Mouse (Mus musculus) myocyte (in vitro differentiated cells): ENCODE measurements at regions not wholly inside any gene's neighbourhood (a gene's known extent, or its start where the extent isn't known, plus 50 kb on each side); places are given as distances from the start of the nearest gene placed in this dataset.

Source experiments
- CEBPB ChIP-seq: IDR thresholded peaks from 2 replicates; pipeline ENCODE4 v1.6.1; 2011; ENCODE audit warnings: mild to moderate bottlenecking, moderate library complexity; ENCODE audit not compliant: poor library complexity, insufficient read depth, severe bottlenecking
- E2F4 ChIP-seq: IDR thresholded peaks from one replicate; pipeline ENCODE4 v1.6.1; 2011; ENCODE audit warnings: mild to moderate bottlenecking, control low read depth, moderate library complexity; ENCODE audit not compliant: insufficient read depth
- MAX ChIP-seq: IDR thresholded peaks from one replicate; pipeline ENCODE4 v1.6.1; 2011; ENCODE audit warnings: low read depth, mild to moderate bottlenecking, control low read depth
- MYOD1 ChIP-seq, 3 experiments: IDR thresholded peaks; one replicate each; pipeline ENCODE4 v1.6.1; 2011; ENCODE audit warnings: control low read depth in 2 of 3, low read depth in 2 of 3, mild to moderate bottlenecking in 2 of 3, moderate library complexity in 1 of 3; ENCODE audit not compliant: insufficient read length in 2 of 3, control insufficient read depth in 1 of 3
- MYOG ChIP-seq, 3 experiments: IDR thresholded peaks; one replicate each; pipeline ENCODE4 v1.6.1; 2011; ENCODE audit warnings: control low read depth in 2 of 3, low read depth in 2 of 3, mild to moderate bottlenecking in 2 of 3; ENCODE audit not compliant: insufficient read length in 2 of 3, control insufficient read depth in 1 of 3, insufficient read depth in 1 of 3
- POLR2A ChIP-seq: IDR thresholded peaks from one replicate; pipeline ENCODE4 v1.6.1; 2011; ENCODE audit warnings: low read depth, mild to moderate bottlenecking, control low read depth, moderate library complexity; ENCODE audit not compliant: insufficient read length
- POLR2AphosphoS2 ChIP-seq: IDR thresholded peaks from one replicate; pipeline ENCODE4 v1.6.1; 2011; ENCODE audit warnings: low read depth, control low read depth; ENCODE audit not compliant: insufficient read length
- REST ChIP-seq: IDR thresholded peaks from one replicate; pipeline ENCODE4 v1.6.1; 2011; ENCODE audit warnings: mild to moderate bottlenecking, control low read depth, moderate library complexity; ENCODE audit not compliant: insufficient read depth, insufficient read length
- SRF ChIP-seq: IDR thresholded peaks from one replicate; pipeline ENCODE4 v1.6.1; 2011; ENCODE audit warnings: low read depth; ENCODE audit not compliant: control insufficient read depth, insufficient read length
- TCF12 ChIP-seq: IDR thresholded peaks from one replicate; pipeline ENCODE4 v1.6.1; 2011; ENCODE audit warnings: mild to moderate bottlenecking, control low read depth; ENCODE audit not compliant: poor library complexity, insufficient read depth, severe bottlenecking
- TCF3 ChIP-seq: IDR thresholded peaks from one replicate; pipeline ENCODE4 v1.6.1; 2011; ENCODE audit warnings: low read depth, control low read depth; ENCODE audit not compliant: insufficient read length
- USF1 ChIP-seq: IDR thresholded peaks from one replicate; pipeline ENCODE4 v1.6.1; 2011; ENCODE audit warnings: low read depth, mild to moderate bottlenecking, control low read depth, moderate library complexity

DNA sequence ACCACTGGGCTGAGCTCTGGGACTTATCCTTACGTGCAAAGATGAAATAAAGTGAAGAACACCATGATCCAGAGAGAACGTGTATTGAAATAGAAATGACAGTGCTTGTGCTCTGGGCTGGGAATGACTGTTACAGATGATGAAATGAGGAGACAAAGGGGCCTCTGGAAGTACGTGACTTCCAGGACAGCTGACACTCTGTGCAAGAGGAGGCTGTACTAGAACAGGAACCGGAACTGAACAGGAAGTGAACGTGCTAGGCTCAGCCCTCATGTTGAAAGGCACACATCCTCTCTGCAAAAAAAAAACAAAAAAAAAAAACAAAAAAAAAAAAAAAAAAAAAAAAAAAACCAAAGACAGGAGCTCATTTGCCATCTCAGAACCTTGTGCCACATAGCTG is 557.2 kb upstream of the Gm19410 start:
- no peak for TF ChIP-seq E2F4
- TF ChIP-seq POLR2A, result no peak
- TF ChIP-seq MAX, result no peak
- no peak for TF ChIP-seq TCF3
- TF ChIP-seq USF1, result no peak
- no peak for TF ChIP-seq CEBPB
- TF ChIP-seq SRF, result no peak
- TF ChIP-seq MYOG (IDR thresholded peaks at IDR 0.05; ENCODE audit: control insufficient read depth in 1 of 3, insufficient read depth in 1 of 3, insufficient read length in 2 of 3, low read depth in 2 of 3), result no peak
- no peak for TF ChIP-seq REST
- TF ChIP-seq TCF12, result no peak
- no peak for TF ChIP-seq POLR2AphosphoS2
- TF ChIP-seq MYOD1 (IDR thresholded peaks at IDR 0.05; ENCODE audit: control insufficient read depth in 1 of 3, insufficient read length in 2 of 3, low read depth in 2 of 3), result no peak
